Mouse (Mus musculus): ENCODE data around the gene Tcaf3. TPM values are rescaled to one million over a fixed set of nuclear protein-coding genes. Genes with fewer than 3 reads are reported as not detected.

Gene Tcaf3
- total and polyA plus RNA-seq, 3 experiments: not detected

DNA sequence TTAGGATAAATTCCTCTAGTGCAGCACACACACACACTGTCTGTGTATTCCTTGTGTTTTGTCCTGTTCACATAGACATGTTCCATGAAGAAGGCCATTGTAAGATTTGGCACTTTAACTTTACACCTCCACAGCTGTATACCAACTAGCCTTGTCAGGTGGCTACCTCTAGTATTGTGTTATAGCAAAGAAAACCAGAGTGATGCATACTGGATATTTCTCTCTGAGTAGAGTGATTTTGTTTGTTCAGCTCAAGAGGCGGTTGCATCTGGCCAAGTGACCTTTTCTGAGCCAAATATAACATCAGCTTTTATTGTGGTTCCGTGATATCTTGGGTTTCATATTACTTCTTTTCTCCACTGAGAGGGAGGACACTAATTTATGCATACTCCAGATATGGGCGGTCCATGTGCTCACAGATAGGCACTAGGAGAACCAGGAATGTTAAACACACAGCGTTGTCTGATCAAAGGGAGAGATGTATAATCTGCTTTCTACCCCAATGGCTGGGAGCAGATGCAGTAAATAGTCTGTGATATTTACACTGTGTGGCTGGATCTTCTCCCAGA lies 13.5 kb upstream of the Tcaf3 start:
- Histone ChIP-seq H3K79me2 (ENCODE audit: control insufficient read depth, insufficient read depth, low read length, poor library complexity) (no peaks in the 10 kb centered on the region), H3K27ac (ENCODE audit: control insufficient read depth, low read depth, low read length) (no peak overlapping the region), H3K4me1 (ENCODE audit: control insufficient read depth in 1 of 2, insufficient read depth in 2 of 2, low read length in 2 of 2) (no peaks in the 10 kb centered on the region), H3K36me3 (ENCODE audit: control insufficient read depth in 1 of 2, insufficient read depth in 2 of 2, low read length in 2 of 2) (no peaks in the 10 kb centered on the region), H3K9ac (ENCODE audit: control insufficient read depth, low read depth, low read length, poor library complexity, severe bottlenecking) (no peak overlapping the region), H3K4me3 (ENCODE audit: control insufficient read depth in 1 of 2, insufficient read depth in 1 of 2, low read depth in 2 of 2, low read length in 2 of 2) (no peak overlapping the region), H3K27me3 (ENCODE audit: control insufficient read depth in 1 of 2, insufficient read depth in 2 of 2, low read length in 2 of 2) (no peaks in the 10 kb centered on the region), H3K9me3 (replicated peaks; ENCODE audit: insufficient read depth, low read length) (no peaks in the 10 kb centered on the region)
- TF ChIP-seq POLR2A (IDR thresholded peaks at IDR 0.05; ENCODE audit: control insufficient read depth in 1 of 2, insufficient read depth in 1 of 2, low read depth in 1 of 2, low read length in 2 of 2, poor library complexity in 1 of 2): no peak
- no peak for TF ChIP-seq RCOR1 (IDR thresholded peaks at IDR 0.05; ENCODE audit: low read depth, low read length)
- no peak for TF ChIP-seq E2F4 (IDR thresholded peaks at IDR 0.05; ENCODE audit: borderline replicate concordance, low read depth, low read length)
- TF ChIP-seq MAZ (IDR thresholded peaks at IDR 0.05; ENCODE audit: low read depth, low read length): no peak
- no peak for TF ChIP-seq TCF12 (IDR thresholded peaks at IDR 0.05; ENCODE audit: low read depth, low read length)
- TF ChIP-seq KAT2A (conservative IDR thresholded peaks at IDR 0.05; ENCODE audit: low read depth, low read length): no peak
- TF ChIP-seq GABPA (IDR thresholded peaks at IDR 0.05; ENCODE audit: low read depth, low read length): no peak
- TF ChIP-seq EP300 (IDR thresholded peaks at IDR 0.05; ENCODE audit: low read depth in 1 of 2, low read length in 2 of 2): no peak
- no peak for TF ChIP-seq UBTF (IDR thresholded peaks at IDR 0.05; ENCODE audit: borderline replicate concordance, insufficient read depth, low read depth, low read length)
- no peak for TF ChIP-seq MEF2A (IDR thresholded peaks at IDR 0.05; ENCODE audit: extremely low read depth, insufficient replicate concordance, low read depth, low read length, poor library complexity, severe bottlenecking)
- TF ChIP-seq MXI1 (IDR thresholded peaks at IDR 0.05; ENCODE audit: low read depth, low read length): no peak
- TF ChIP-seq ZNF384 (IDR thresholded peaks at IDR 0.05; ENCODE audit: low read depth, low read length): no peak
- TF ChIP-seq USF2 (IDR thresholded peaks at IDR 0.05; ENCODE audit: borderline replicate concordance in 1 of 2, insufficient read depth in 1 of 2, low read depth in 1 of 2, low read length in 2 of 2): no peak
- TF ChIP-seq MYC (IDR thresholded peaks at IDR 0.05; ENCODE audit: low read depth, low read length): no peak
- TF ChIP-seq POLR2AphosphoS2 (IDR thresholded peaks at IDR 0.05; ENCODE audit: low read length): no peak
- TF ChIP-seq GATA1 (IDR thresholded peaks at IDR 0.05; ENCODE audit: low read depth, low read length): no peak
- no peak for DNase-seq (ENCODE audit: low read depth, low spot score)

DNA sequence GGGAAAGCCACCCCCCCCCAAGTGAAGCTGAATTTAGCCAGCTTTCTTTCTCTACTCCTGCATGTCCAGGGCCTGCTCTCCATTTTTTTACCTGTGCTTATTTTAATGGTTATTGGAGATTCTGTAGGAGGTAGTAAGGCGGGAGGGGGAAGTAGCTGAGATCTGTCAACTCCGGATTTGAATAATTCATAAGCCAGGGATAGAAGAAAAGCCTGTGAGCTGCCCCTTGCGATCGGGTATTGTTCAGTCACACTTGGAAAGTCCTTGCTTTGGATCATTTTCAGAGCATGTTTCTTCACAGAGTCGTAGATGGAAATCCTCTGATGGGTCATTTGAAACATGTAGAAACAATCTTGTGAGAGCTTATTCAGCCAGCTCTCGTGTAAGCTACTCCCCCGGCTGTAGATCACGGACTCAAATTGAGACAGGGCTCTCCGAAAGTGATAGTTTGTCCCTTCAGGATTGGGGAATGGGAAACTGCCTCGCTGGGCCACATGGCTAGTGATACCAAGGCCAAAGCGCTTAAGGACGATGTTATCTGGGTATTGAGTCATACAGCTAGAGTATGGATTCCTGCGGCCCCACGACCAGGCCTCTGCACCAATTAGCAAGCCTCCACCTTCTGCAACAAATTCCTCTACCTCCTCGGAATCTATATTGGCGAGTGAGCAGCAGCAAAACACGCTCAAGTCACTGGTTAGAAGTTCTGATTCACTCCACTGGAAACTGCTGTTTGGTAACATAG lies 4.2 kb downstream of the Tcaf3 start:
- no peaks in the 10 kb centered on the region; a peak in 1 of 4 replicates for H3K27me3 ChIP-seq (ENCODE audit: control insufficient read depth in 1 of 2, insufficient read depth in 2 of 2, low read length in 2 of 2)
- H3K79me2 ChIP-seq (ENCODE audit: control insufficient read depth, insufficient read depth, low read length, poor library complexity): no peaks in the 10 kb centered on the region
- no peaks in the 10 kb centered on the region for H3K36me3 ChIP-seq (ENCODE audit: control insufficient read depth in 1 of 2, insufficient read depth in 2 of 2, low read length in 2 of 2)
- no peak overlapping the region for H3K4me3 ChIP-seq (ENCODE audit: control insufficient read depth in 1 of 2, insufficient read depth in 1 of 2, low read depth in 2 of 2, low read length in 2 of 2)
- H3K4me1 ChIP-seq (ENCODE audit: control insufficient read depth in 1 of 2, insufficient read depth in 2 of 2, low read length in 2 of 2): no peaks in the 10 kb centered on the region
- no peaks in the 10 kb centered on the region for H3K9me3 ChIP-seq (replicated peaks; ENCODE audit: insufficient read depth, low read length)
- no peak overlapping the region for H3K27ac ChIP-seq (ENCODE audit: control insufficient read depth, low read depth, low read length)
- H3K9ac ChIP-seq (ENCODE audit: control insufficient read depth, low read depth, low read length, poor library complexity, severe bottlenecking): no peak overlapping the region
- no peak for TF ChIP-seq RCOR1 (IDR thresholded peaks at IDR 0.05; ENCODE audit: low read depth, low read length)
- no peak for TF ChIP-seq ZC3H11A (IDR thresholded peaks at IDR 0.05; ENCODE audit: low read depth, low read length)
- TF ChIP-seq TAL1 (IDR thresholded peaks at IDR 0.05; ENCODE audit: low read length): no peak
- no peak for TF ChIP-seq CHD2 (IDR thresholded peaks at IDR 0.05; ENCODE audit: low read length)
- TF ChIP-seq USF1 (IDR thresholded peaks at IDR 0.05; ENCODE audit: low read depth, low read length): no peak
- no peak for TF ChIP-seq MEF2A (IDR thresholded peaks at IDR 0.05; ENCODE audit: extremely low read depth, insufficient replicate concordance, low read depth, low read length, poor library complexity, severe bottlenecking)
- TF ChIP-seq E2F4 (IDR thresholded peaks at IDR 0.05; ENCODE audit: borderline replicate concordance, low read depth, low read length): no peak
- no peak for TF ChIP-seq USF2 (IDR thresholded peaks at IDR 0.05; ENCODE audit: borderline replicate concordance in 1 of 2, insufficient read depth in 1 of 2, low read depth in 1 of 2, low read length in 2 of 2)
- DNase-seq (ENCODE audit: low read depth, low spot score): no peak

Measured in MEL (cell line).